Mouse (Mus musculus) midbrain, embryonic 16.5 days (tissue): ENCODE measurements around the gene Soat1. TPM values are rescaled to one million over a fixed set of nuclear protein-coding genes. Genes with fewer than 3 reads are reported as not detected.
"Not testable (repeated sequence)": the region's sequence is repeated elsewhere in the genome, so short reads cannot be mapped to it uniquely, and the experiment has no call there.

Experiments
- ATAC-seq: fragments of 200-750 bp; cut with Nextera tagmentation; 2 replicates; pipeline ENCODE4 v1.8.0; 2017; ENCODE audit warnings: moderate TSS enrichment
- H3K27ac ChIP-seq: fragments of 300-500 bp; sonication (generic); 2 replicates; pipeline ENCODE4 v1.5.1; 2014; ENCODE audit warnings: mild to moderate bottlenecking, low read length, mixed read lengths
- H3K27me3 ChIP-seq: fragments of 300-500 bp; sonication (generic); 2 replicates; pipeline ENCODE4 v1.6.1; 2014; ENCODE audit warnings: low read depth, low read length, mixed read lengths; ENCODE audit not compliant: control insufficient read depth, insufficient read depth
- H3K36me3 ChIP-seq: fragments of 300-500 bp; sonication (generic); 2 replicates; pipeline ENCODE4 v1.6.1; 2014; ENCODE audit warnings: mild to moderate bottlenecking, low read length, moderate library complexity, mixed read lengths; ENCODE audit not compliant: control insufficient read depth, insufficient read depth
- H3K4me1 ChIP-seq: fragments of 300-500 bp; sonication (generic); 2 replicates; pipeline ENCODE4 v1.6.1; 2014; ENCODE audit warnings: mild to moderate bottlenecking, low read length, mixed read lengths; ENCODE audit not compliant: control insufficient read depth, insufficient read depth
- H3K4me2 ChIP-seq: fragments of 300-500 bp; sonication (generic); 2 replicates; pipeline ENCODE4 v1.6.1; 2014; ENCODE audit warnings: mild to moderate bottlenecking, low read length, mixed read lengths
- H3K4me3 ChIP-seq: fragments of 300-500 bp; sonication (generic); 2 replicates; pipeline ENCODE4 v1.5.1; 2014; ENCODE audit warnings: low read depth, mild to moderate bottlenecking, low read length, moderate library complexity, mixed read lengths
- H3K9ac ChIP-seq: fragments of 300-500 bp; sonication (generic); 2 replicates; pipeline ENCODE4 v1.6.1; 2014; ENCODE audit warnings: low read depth, low read length, mixed read lengths
- H3K9me3 ChIP-seq: fragments of 300-500 bp; sonication (generic); replicated peaks from 2 replicates; pipeline ENCODE4 v1.6.1; 2014; ENCODE audit warnings: mild to moderate bottlenecking, low read length, mixed read lengths; ENCODE audit not compliant: control insufficient read depth, poor library complexity, severe bottlenecking
- WGBS: fragments of 180-500 bp; shearing (Covaris S2); extraction: QIAGEN DNeasy Blood & Tissue Kit; methylation state at CpG from one replicate; pipeline ENCODE4 v1.1.7; 2014; 5-methylcytosine and 5-hydroxymethylcytosine counted together
- polyA plus RNA-seq: library from polyadenylated mRNA; unstranded; fragments of >200 nt; fragmentation: Nextera tagmentation; extraction: Ambion mirVana; gene quantifications from 2 replicates; pipeline ENCODE4 v1.2.1, GENCODE M21; 2015

Gene Soat1
- polyA plus RNA-seq, 1 experiment from 2014 or later = 9.9 TPM

DNA sequence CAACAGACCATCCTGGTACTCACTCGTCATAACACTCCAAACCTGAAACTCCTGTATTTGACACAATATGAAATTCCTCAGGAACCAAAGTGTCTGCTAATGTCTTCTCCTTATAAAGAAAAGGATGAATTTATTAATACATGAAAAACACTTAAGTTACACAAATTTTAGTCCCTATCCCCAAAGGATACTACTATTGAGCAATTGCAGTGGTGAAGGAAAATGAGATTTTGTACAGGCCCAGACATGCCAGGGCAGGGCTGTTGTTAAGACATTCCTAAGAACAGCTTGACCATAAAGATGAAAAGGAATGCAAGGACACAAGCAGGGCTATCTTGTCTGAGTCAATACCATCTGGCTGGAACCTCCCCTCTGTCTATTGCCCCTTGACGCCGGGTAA is 74.0 kb downstream of the Soat1 start:
- H3K4me1 ChIP-seq, H3K27ac ChIP-seq, H3K9me3 ChIP-seq, H3K9ac ChIP-seq, H3K36me3 ChIP-seq, H3K27me3 ChIP-seq, ATAC-seq, H3K4me3 ChIP-seq, H3K4me2 ChIP-seq: not testable (repeated sequence)
- WGBS = 74% methylated on average over 3 of the region's 3 CpGs

GRCm38 (mm10) chr1:156393148-156393547 is 81.0 kb downstream of the Soat1 start:
- no peak overlapping the region for H3K9ac ChIP-seq
- H3K27me3 ChIP-seq = no peaks in the 10 kb centered on the region
- H3K4me3 ChIP-seq = no peak overlapping the region
- no peak for ATAC-seq
- no peaks in the 10 kb centered on the region for H3K9me3 ChIP-seq
- no peak overlapping the region for H3K27ac ChIP-seq
- no peak overlapping the region for H3K4me2 ChIP-seq
- no peaks in the 10 kb centered on the region for H3K36me3 ChIP-seq
- H3K4me1 ChIP-seq = no peaks in the 10 kb centered on the region
- 88% methylated on average over 4 of the region's 4 CpGs for WGBS

- no peak overlapping the region for H3K4me3 ChIP-seq
- H3K27ac ChIP-seq = no peak overlapping the region
- no peaks in the 10 kb centered on the region for H3K36me3 ChIP-seq
- no peaks in the 10 kb centered on the region for H3K9me3 ChIP-seq
- ATAC-seq = no peak
- H3K4me2 ChIP-seq = no peak overlapping the region
- WGBS = 69% methylated on average over 3 of the region's 3 CpGs
- no peaks in the 10 kb centered on the region for H3K27me3 ChIP-seq
- H3K9ac ChIP-seq = no peak overlapping the region
- no peaks in the 10 kb centered on the region for H3K4me1 ChIP-seq
These were observed 87.3 kb downstream of the Soat1 start for GRCm38 (mm10) chr1:156386880-156387279.

DNA sequence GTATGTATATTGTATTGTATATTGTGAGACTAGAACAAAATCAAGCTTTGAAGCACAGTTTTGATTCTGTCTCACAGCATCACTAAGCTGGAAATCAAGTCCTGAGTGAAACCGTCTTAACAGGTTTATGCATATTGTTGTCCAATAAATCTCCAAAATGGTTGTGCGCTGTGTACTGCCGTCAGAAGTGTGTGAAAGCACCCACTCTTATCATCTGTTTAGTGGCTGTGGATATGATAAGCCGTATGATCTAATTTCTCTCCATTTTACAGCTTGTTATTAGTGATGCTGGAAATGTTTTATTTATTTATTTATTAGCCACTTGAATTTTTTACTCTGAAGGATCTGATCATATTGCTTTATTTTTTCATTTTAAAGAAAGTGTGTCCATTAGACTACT is 87.9 kb downstream of the Soat1 start:
- 93% methylated on average over 4 of the region's 4 CpGs for WGBS
- no peaks in the 10 kb centered on the region for H3K36me3 ChIP-seq

DNA sequence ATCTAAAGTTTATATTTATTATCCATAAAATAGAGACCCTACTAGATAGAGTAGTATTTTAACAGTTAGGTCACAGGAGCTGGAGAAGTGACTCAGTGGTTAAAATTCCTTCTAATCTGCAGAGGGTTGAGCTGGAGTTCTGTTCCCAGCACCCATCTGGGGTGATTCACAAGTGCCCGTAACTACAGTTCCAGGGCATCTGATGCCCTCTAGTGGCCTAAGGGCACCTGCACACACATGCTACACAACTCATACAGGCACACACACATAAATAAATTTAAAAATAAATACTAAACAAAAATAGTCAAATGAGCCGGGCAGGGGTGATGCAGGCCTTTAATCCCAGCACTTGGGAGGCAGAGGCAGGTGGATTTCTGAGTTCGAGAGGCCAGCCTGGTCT is 92.9 kb downstream of the Soat1 start:
- Histone ChIP-seq H3K36me3 (no peaks in the 10 kb centered on the region), H3K9me3 (no peaks in the 10 kb centered on the region), H3K4me2 (no peak overlapping the region), H3K4me1 (no peaks in the 10 kb centered on the region), H3K27ac (no peak overlapping the region), H3K4me3 (no peak overlapping the region), H3K9ac (no peak overlapping the region), H3K27me3 (no peaks in the 10 kb centered on the region)
- WGBS = 93% methylated on average over 3 of the region's 3 CpGs
- ATAC-seq = no peak

More for the DNA sequence above, 87.9 kb downstream of the Soat1 start:
- no peak overlapping the region for H3K27ac ChIP-seq
- H3K4me3 ChIP-seq = no peak overlapping the region
- no peak overlapping the region for H3K4me2 ChIP-seq
- no peaks in the 10 kb centered on the region for H3K27me3 ChIP-seq
- H3K9me3 ChIP-seq = no peaks in the 10 kb centered on the region
- no peaks in the 10 kb centered on the region for H3K4me1 ChIP-seq
- H3K9ac ChIP-seq = no peak overlapping the region
- ATAC-seq = no peak

Other genes with a start within 250 kb of the Soat1 start
- gene Tdrd5, start 170.7 kb downstream of the Soat1 start, polyA plus RNA-seq = 0.96 and 1.0 TPM in 2 replicates
- 0.68 and 0.70 TPM in 2 replicates for gene Nphs2, start 163.6 kb downstream of the Soat1 start, polyA plus RNA-seq
- 447 and 474 TPM in 2 replicates for gene Gm2000, start 108.3 kb downstream of the Soat1 start, polyA plus RNA-seq
- gene Axdnd1, start 53.2 kb downstream of the Soat1 start, polyA plus RNA-seq = 0.10 and 0.24 TPM in 2 replicates
- 0.48 and 0.75 TPM in 2 replicates for gene Gm10031, start 49.7 kb upstream of the Soat1 start, polyA plus RNA-seq
- 6.7 and 7.0 TPM in 2 replicates for gene Abl2, start 84.5 kb upstream of the Soat1 start, polyA plus RNA-seq
- 2.9 and 3.1 TPM in 2 replicates for gene Tor3a, start 200.0 kb upstream of the Soat1 start, polyA plus RNA-seq
- 34.4 and 34.5 TPM in 2 replicates for gene Fam20b, start 244.8 kb upstream of the Soat1 start, polyA plus RNA-seq